Mouse (Mus musculus): Measurements from ENCODE around the gene Foxp1. TPM values are rescaled to one million over a fixed set of nuclear protein-coding genes. Genes with fewer than 3 reads are reported as not detected.

Gene Foxp1
- polyA plus RNA-seq, 1 experiment = 129 TPM

DNA sequence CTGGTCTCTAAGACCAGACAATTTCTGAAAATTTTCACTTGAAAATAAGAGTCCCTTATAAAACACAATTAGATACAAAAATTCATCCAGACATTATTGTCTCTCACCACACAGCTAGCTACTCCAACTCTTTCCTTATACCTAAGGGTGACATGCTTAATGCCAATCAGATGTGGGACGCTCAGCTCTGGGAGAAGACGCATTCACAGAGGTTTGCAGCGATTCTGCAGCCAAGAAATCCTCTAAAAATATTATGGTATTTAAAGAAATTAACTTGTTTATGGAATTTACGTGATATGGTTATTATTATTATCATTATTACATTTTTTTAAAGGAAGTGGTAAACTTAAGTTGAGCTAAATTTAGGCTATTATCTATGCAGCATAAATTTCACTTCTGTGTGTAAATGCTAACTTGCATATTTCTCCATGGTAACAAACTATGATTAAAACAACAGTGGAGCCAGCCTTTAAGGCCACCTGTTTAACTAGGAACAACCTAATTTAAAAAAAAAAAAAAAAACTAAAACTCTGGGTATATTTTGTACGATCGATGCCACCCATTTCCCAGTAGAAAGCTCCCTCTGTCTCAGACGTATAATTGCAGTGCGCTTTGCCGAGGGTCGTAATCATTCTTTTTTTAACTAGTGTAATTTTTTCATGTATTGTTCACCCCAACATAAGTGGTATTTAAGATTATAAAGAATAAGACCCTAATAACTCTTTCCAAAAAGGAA is 182.4 kb downstream of the Foxp1 start:
- no peak overlapping the region for H3K4me3 ChIP-seq (ENCODE audit: control insufficient read depth, insufficient read depth, low read length)

DNA sequence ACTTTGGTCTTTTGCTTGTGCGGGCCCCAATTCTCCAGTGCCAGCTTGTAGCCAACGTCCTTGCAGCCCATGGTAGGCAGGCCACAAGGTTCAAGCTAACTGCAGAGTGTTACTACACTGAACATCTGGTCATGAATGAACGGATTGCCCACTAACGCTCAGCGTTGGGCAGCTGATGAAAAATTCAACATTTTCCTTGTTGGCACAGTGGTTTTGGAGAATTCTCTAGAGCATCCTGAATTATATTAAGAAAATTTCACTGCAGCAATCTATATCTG is 183.2 kb downstream of the Foxp1 start:
- Histone ChIP-seq H3K36me3 (ENCODE audit: control insufficient read depth, insufficient read depth, low read length) (no peaks in the 10 kb centered on the region), H3K4me3 (ENCODE audit: control insufficient read depth, insufficient read depth, low read length) (no peak overlapping the region), H3K4me1 (replicated peaks; ENCODE audit: control insufficient read depth, insufficient read depth, low read length) (peaks cover 18% of the 10 kb centered on the region), H3K27ac (ENCODE audit: control insufficient read depth, insufficient read depth, low read length) (no peak overlapping the region), H3K27me3 (ENCODE audit: control insufficient read depth, insufficient read depth, low read length) (no peaks in the 10 kb centered on the region)
- TF ChIP-seq CTCF (IDR thresholded peaks at IDR 0.05; ENCODE audit: borderline replicate concordance, control insufficient read depth, extremely low read depth, insufficient read depth, low read length, poor library complexity) (no peak), POLR2A (IDR thresholded peaks at IDR 0.05; ENCODE audit: control insufficient read depth, extremely low read depth, insufficient read depth, low read length, poor library complexity) (no peak)
- DNase-seq = no peak
- 20% methylated on average over 5 of the region's 5 CpGs for WGBS

More for the DNA sequence above, 182.4 kb downstream of the Foxp1 start:
- no peak for DNase-seq
- TF ChIP-seq POLR2A (IDR thresholded peaks at IDR 0.05; ENCODE audit: control insufficient read depth, extremely low read depth, insufficient read depth, low read length, poor library complexity) (no peak), CTCF (IDR thresholded peaks at IDR 0.05; ENCODE audit: borderline replicate concordance, control insufficient read depth, extremely low read depth, insufficient read depth, low read length, poor library complexity) (no peak)
- no peaks in the 10 kb centered on the region for H3K36me3 ChIP-seq (ENCODE audit: control insufficient read depth, insufficient read depth, low read length)
- WGBS = 88% methylated on average over 10 of the region's 10 CpGs
- no peak overlapping the region for H3K27ac ChIP-seq (ENCODE audit: control insufficient read depth, insufficient read depth, low read length)
- no peaks in the 10 kb centered on the region for H3K27me3 ChIP-seq (ENCODE audit: control insufficient read depth, insufficient read depth, low read length)
- H3K4me1 ChIP-seq (replicated peaks; ENCODE audit: control insufficient read depth, insufficient read depth, low read length) = peaks cover 18% of the 10 kb centered on the region

GRCm38 (mm10) chr6:99338593-99339342 is 183.8 kb downstream of the Foxp1 start:
- no peak for TF ChIP-seq POLR2A (IDR thresholded peaks at IDR 0.05; ENCODE audit: control insufficient read depth, extremely low read depth, insufficient read depth, low read length, poor library complexity)
- TF ChIP-seq CTCF (IDR thresholded peaks at IDR 0.05; ENCODE audit: borderline replicate concordance, control insufficient read depth, extremely low read depth, insufficient read depth, low read length, poor library complexity) = no peak
- no peak for DNase-seq
- Histone ChIP-seq H3K27ac (ENCODE audit: control insufficient read depth, insufficient read depth, low read length) (no peak overlapping the region), H3K4me3 (ENCODE audit: control insufficient read depth, insufficient read depth, low read length) (no peak overlapping the region), H3K4me1 (replicated peaks; ENCODE audit: control insufficient read depth, insufficient read depth, low read length) (peaks cover 18% of the 10 kb centered on the region), H3K36me3 (ENCODE audit: control insufficient read depth, insufficient read depth, low read length) (no peaks in the 10 kb centered on the region), H3K27me3 (ENCODE audit: control insufficient read depth, insufficient read depth, low read length) (no peaks in the 10 kb centered on the region)
- 56% methylated on average over 9 of the region's 9 CpGs for WGBS

GRCm38 (mm10) chr6:99338174-99338573 is 184.3 kb downstream of the Foxp1 start:
- Histone ChIP-seq H3K27me3 (ENCODE audit: control insufficient read depth, insufficient read depth, low read length) (no peaks in the 10 kb centered on the region), H3K36me3 (ENCODE audit: control insufficient read depth, insufficient read depth, low read length) (no peaks in the 10 kb centered on the region), H3K4me1 (replicated peaks; ENCODE audit: control insufficient read depth, insufficient read depth, low read length) (peaks cover 18% of the 10 kb centered on the region), H3K27ac (ENCODE audit: control insufficient read depth, insufficient read depth, low read length) (no peak overlapping the region), H3K4me3 (ENCODE audit: control insufficient read depth, insufficient read depth, low read length) (no peak overlapping the region)
- TF ChIP-seq CTCF (IDR thresholded peaks at IDR 0.05; ENCODE audit: borderline replicate concordance, control insufficient read depth, extremely low read depth, insufficient read depth, low read length, poor library complexity) = no peak
- no peak for TF ChIP-seq POLR2A (IDR thresholded peaks at IDR 0.05; ENCODE audit: control insufficient read depth, extremely low read depth, insufficient read depth, low read length, poor library complexity)
- DNase-seq = no peak
- 32% methylated on average over 3 of the region's 3 CpGs for WGBS

DNA sequence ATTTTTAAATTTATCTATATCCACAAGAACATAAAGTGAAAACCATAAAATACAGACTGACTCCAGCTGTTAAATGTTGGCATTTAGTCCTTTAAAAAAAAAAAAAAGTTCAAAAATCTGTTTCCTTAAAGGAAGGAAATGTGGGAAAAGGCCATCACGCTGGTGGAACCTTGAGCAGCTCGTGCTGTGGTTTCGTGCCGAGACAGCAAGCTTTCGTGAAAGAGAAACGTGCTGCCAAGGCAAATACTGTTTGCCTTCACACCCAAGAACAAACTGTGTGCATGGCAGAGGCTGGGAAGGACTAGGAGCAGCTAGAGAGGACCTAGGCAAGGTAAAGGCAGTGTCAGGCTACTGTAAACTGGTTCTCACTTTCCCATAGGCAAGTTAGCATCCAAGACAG is 184.9 kb downstream of the Foxp1 start:
- WGBS = 23% methylated on average over 6 of the region's 6 CpGs
- H3K27me3 ChIP-seq (ENCODE audit: control insufficient read depth, insufficient read depth, low read length) = no peaks in the 10 kb centered on the region
- peaks cover 18% of the 10 kb centered on the region for H3K4me1 ChIP-seq (replicated peaks; ENCODE audit: control insufficient read depth, insufficient read depth, low read length)
- H3K36me3 ChIP-seq (ENCODE audit: control insufficient read depth, insufficient read depth, low read length) = no peaks in the 10 kb centered on the region
- TF ChIP-seq POLR2A (IDR thresholded peaks at IDR 0.05; ENCODE audit: control insufficient read depth, extremely low read depth, insufficient read depth, low read length, poor library complexity) (no peak), CTCF (IDR thresholded peaks at IDR 0.05; ENCODE audit: borderline replicate concordance, control insufficient read depth, extremely low read depth, insufficient read depth, low read length, poor library complexity) (no peak)
- no peak overlapping the region for H3K27ac ChIP-seq (ENCODE audit: control insufficient read depth, insufficient read depth, low read length)
- H3K4me3 ChIP-seq (ENCODE audit: control insufficient read depth, insufficient read depth, low read length) = no peak overlapping the region
- no peak for DNase-seq

DNA sequence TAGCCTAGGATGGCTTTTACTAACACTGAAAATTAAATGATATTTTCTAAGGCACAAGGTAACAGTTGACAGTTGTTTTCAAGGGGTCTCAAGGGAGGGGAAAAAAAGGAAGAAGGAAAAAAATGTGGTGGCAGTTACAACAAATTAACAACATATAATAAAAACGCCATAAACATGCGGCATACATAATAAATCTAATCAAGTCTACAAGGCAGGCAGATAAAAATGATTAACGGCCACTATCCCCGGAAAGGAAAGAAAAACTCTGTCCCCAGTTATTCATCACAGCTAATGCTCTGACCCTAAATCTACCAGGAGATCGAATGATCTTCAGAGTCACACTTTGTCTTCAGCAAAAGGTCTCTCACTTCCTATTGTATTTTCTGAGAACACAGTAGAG is 186.3 kb downstream of the Foxp1 start:
- no peak for DNase-seq
- H3K4me3 ChIP-seq (ENCODE audit: control insufficient read depth, insufficient read depth, low read length) = no peak overlapping the region
- H3K27ac ChIP-seq (ENCODE audit: control insufficient read depth, insufficient read depth, low read length) = no peak overlapping the region
- H3K4me1 ChIP-seq (replicated peaks; ENCODE audit: control insufficient read depth, insufficient read depth, low read length) = peaks cover 18% of the 10 kb centered on the region
- no peaks in the 10 kb centered on the region for H3K36me3 ChIP-seq (ENCODE audit: control insufficient read depth, insufficient read depth, low read length)
- WGBS = 61% methylated on average over 5 of the region's 5 CpGs
- no peaks in the 10 kb centered on the region for H3K27me3 ChIP-seq (ENCODE audit: control insufficient read depth, insufficient read depth, low read length)
- TF ChIP-seq POLR2A (IDR thresholded peaks at IDR 0.05; ENCODE audit: control insufficient read depth, extremely low read depth, insufficient read depth, low read length, poor library complexity) = no peak
- no peak for TF ChIP-seq CTCF (IDR thresholded peaks at IDR 0.05; ENCODE audit: borderline replicate concordance, control insufficient read depth, extremely low read depth, insufficient read depth, low read length, poor library complexity)
